Mouse (Mus musculus) cortical plate, adult 2 months (tissue): ENCODE measurements around the gene H60c. TPM values are rescaled to one million over a fixed set of nuclear protein-coding genes. Genes with fewer than 3 reads are reported as not detected.

Experiments used
- H3K27ac ChIP-seq: fragments of 200-500 bp; 2 replicates; pipeline ENCODE4 v1.5.1; 2012; ENCODE audit warnings: low read length, control low read depth, inconsistent platforms; ENCODE audit not compliant: insufficient read depth
- H3K4me1 ChIP-seq: fragments of 200-500 bp; 2 replicates; pipeline ENCODE4 v1.6.1; 2011; ENCODE audit warnings: low read length; ENCODE audit not compliant: control insufficient read depth, insufficient read depth
- H3K4me3 ChIP-seq: fragments of 200-500 bp; 2 replicates; pipeline ENCODE4 v1.5.1; 2011; ENCODE audit warnings: mild to moderate bottlenecking, low read length, control low read depth; ENCODE audit not compliant: insufficient read depth
- CTCF ChIP-seq: fragments of 200-500 bp; IDR thresholded peaks from 2 replicates; pipeline ENCODE4 v1.5.1; 2011; ENCODE audit warnings: mild to moderate bottlenecking, control low read depth, low read length; ENCODE audit not compliant: insufficient read depth; ENCODE audit errors: extremely low read depth
- POLR2A ChIP-seq: fragments of 200-500 bp; IDR thresholded peaks from 2 replicates; pipeline ENCODE4 v1.6.1; 2011; ENCODE audit warnings: mild to moderate bottlenecking, low read length, control low read depth; ENCODE audit not compliant: insufficient read depth; ENCODE audit errors: extremely low read depth
- polyA plus RNA-seq: library from polyadenylated mRNA; depleted of rRNA; stranded (reverse); fragments of >200 nt; gene quantifications from 2 replicates; pipeline ENCODE4 v1.2.3, GENCODE M21; 2012; rRNA removed

H60c gene
- polyA plus RNA-seq, 1 experiment, result not detected

DNA sequence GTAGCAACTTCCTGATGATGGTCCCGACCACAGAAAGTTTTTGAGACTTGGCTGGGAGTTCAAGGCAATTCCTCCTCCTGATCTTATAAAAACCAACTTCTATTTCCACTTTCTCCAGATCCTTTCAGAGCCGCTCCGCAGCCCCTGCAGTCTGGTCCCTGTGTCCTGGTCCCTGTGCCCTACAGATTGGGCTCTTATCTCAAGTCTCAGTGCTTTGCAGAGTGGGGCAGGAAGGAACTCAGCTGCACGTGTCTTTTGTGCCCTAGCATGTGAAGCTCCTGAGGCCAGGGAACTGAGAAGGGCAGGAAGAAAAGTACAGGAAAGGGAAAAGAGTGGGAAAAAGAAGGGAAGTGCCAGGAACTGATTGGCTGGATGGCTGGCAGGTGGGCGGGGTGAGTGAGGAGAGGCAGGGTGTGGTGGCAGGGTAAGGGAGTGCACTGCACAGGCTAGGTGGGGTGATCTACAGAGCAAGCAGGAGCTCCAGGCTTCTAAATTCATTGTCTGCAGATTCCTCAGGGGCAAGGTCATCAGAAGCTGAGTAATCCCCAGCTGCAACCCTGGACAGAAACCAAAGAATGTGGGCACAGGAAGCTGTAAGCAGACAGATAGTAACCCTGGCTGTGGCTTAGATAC lies 30.8 kb downstream of the H60c start:
- H3K27ac ChIP-seq, result no peak overlapping the region
- H3K4me1 ChIP-seq, result no peaks in the 10 kb centered on the region
- TF ChIP-seq POLR2A (no peak), CTCF (no peak)
- no peak overlapping the region for H3K4me3 ChIP-seq

- no peak for TF ChIP-seq POLR2A
- TF ChIP-seq CTCF, result no peak
- Histone ChIP-seq H3K27ac (no peak overlapping the region), H3K4me1 (no peaks in the 10 kb centered on the region), H3K4me3 (no peak overlapping the region)
These were observed 39.0 kb downstream of the H60c start for GRCm38 (mm10) chr10:3228447-3229195.

Other genes starting within 250 kb of the H60c start
- gene Ppp1r14c, start 98.3 kb upstream of the H60c start, polyA plus RNA-seq, result 11.2 and 12.7 TPM in 2 replicates